Mouse (Mus musculus) small intestine, adult 2 months (tissue): Measurements from ENCODE around the gene Fam104a.

ENCODE experiments used
- CTCF ChIP-seq: fragments of 200-500 bp; IDR thresholded peaks from 2 replicates; pipeline ENCODE4 v1.5.1; 2012; ENCODE audit warnings: low read depth, mild to moderate bottlenecking, control low read depth, inconsistent platforms, low read length, moderate library complexity, mixed read lengths; ENCODE audit not compliant: insufficient replicate concordance, insufficient read length; ENCODE audit errors: extremely low read depth
- POLR2A ChIP-seq: fragments of 200-500 bp; IDR thresholded peaks from 2 replicates; pipeline ENCODE4 v1.6.1; 2012; ENCODE audit warnings: low read depth, mild to moderate bottlenecking, control low read depth, inconsistent platforms, low read length, moderate library complexity

DNA sequence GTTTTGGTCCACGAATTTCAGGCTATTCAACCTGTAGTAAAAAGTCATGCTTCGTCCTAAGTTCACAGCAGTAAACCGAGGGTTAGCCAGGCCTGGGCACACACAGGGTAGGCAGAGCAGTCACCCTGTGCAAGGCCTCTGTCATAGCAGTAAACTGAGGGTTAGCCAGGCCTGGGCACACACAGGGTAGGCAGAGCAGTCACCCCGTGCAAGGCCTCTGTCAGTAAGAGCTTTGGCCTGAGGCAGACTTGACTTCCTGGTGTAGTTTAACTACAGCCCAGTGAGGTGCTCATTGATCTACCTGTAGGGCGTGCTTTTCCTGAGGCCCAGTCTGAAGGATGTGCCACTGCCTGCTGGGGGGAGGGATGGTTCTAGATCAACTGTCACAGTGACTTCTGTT is 7.4 kb upstream of the Fam104a start:
- TF ChIP-seq POLR2A (no peak), CTCF (no peak)
